ENCODE assay signal across 19 mouse cellular contexts in the genomic region with DNA sequence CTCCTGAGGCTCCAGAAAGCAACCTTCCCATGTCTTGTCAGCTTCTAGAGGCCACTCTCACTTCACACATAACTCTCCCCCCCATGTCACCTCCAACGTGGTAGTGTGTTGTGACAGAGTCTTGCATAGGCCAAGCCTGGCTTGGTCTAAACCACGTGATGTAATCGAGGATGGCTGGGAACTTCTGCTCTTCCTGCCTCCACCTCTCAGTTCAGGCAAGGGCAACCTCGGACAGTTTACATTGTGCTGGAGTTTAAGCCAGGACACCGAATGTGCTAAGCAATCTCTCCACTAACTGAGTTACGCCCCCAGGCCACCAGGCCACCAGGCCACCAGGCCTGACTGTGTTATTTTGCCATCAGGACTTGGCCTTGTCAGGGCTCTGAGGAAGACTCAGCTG. TPM values are rescaled to one million over a fixed set of nuclear protein-coding genes. Genes with fewer than 3 reads are reported as not detected.
DNase-seq lines count a peak whose midpoint lies in the region; ATAC-seq and TF ChIP-seq lines count a peak whose summit lies in the region.
"Had no signal": no experiment of that assay in that cellular context is flagged by ENCODE, and none has a peak within 500 bp of the region (broad histone marks: within the 10 kb centered on the region; RNA-seq: fewer than 3 reads in every experiment).

No protein-coding gene starts in this region.

- WGBS in heart, embryonic 10.5 days, result 71% methylated on average over 6 of the region's 6 CpGs
- 42% methylated on average over 6 of the region's 6 CpGs for WGBS in liver, embryonic 14.5 days (ENCODE audit: insufficient replicate concordance)

- H3K27me3 ChIP-seq in heart, embryonic 10.5 days (ENCODE audit: insufficient read depth, poor library complexity, severe bottlenecking), result no peaks in the 10 kb centered on the region
- no peaks in the 10 kb centered on the region for H3K27me3 ChIP-seq in liver, embryonic 14.5 days (ENCODE audit: control insufficient read depth, insufficient read depth, low read length)
- H3K27me3 ChIP-seq: forebrain, embryonic 13.5 days; midbrain, embryonic 15.5 days; neural tube, embryonic 15.5 days had no signal

- no peak for TF ChIP-seq EP300 in liver, embryonic 14.5 days (IDR thresholded peaks at IDR 0.05; ENCODE audit: low read depth)

- H3K9ac ChIP-seq in liver, embryonic 14.5 days (replicated peaks), result peak overlapping the region; percentile 9; the same call in 1 of the 2 replicates
- H3K9ac ChIP-seq: forebrain, embryonic 13.5 days; midbrain, embryonic 15.5 days; neural tube, embryonic 15.5 days had no signal

- H3K4me1 ChIP-seq in heart, embryonic 10.5 days, result peaks cover 84% of the 10 kb centered on the region
- H3K4me1 ChIP-seq in liver, embryonic 14.5 days (replicated peaks; ENCODE audit: control insufficient read depth in 2 of 2, insufficient read depth in 2 of 2, low read length in 1 of 2), result peaks cover 49 to 51% of the 10 kb centered on the region in 2 experiments
- H3K4me1 ChIP-seq: forebrain, embryonic 13.5 days; midbrain, embryonic 15.5 days had no signal

- ATAC-seq in liver, embryonic 14.5 days (ENCODE audit: insufficient read depth), result no peak
- ATAC-seq: forebrain, embryonic 13.5 days; midbrain, embryonic 15.5 days had no signal

- H3K4me3 ChIP-seq in heart, embryonic 10.5 days, result no peak overlapping the region
- no peak overlapping the region for H3K4me3 ChIP-seq in liver, embryonic 14.5 days (ENCODE audit: insufficient read depth in 1 of 2, low read depth in 2 of 2, low read length in 2 of 2)
- H3K4me3 ChIP-seq: forebrain, embryonic 13.5 days; midbrain, embryonic 15.5 days; myocyte; neural tube, embryonic 15.5 days had no signal

- no peak overlapping the region for H3K4me2 ChIP-seq in liver, embryonic 14.5 days (ENCODE audit: low read depth)
- H3K4me2 ChIP-seq: forebrain, embryonic 13.5 days; midbrain, embryonic 15.5 days; neural tube, embryonic 15.5 days had no signal

- H3K36me3 ChIP-seq in heart, embryonic 10.5 days, result peaks cover 22% of the 10 kb centered on the region
- no peaks in the 10 kb centered on the region for H3K36me3 ChIP-seq in liver, embryonic 14.5 days (replicated peaks; ENCODE audit: control insufficient read depth, insufficient read depth, low read depth)
- H3K36me3 ChIP-seq: G1E; midbrain, embryonic 15.5 days; neural tube, embryonic 15.5 days had no signal

- no peaks in the 10 kb centered on the region; the same call in 1 of the 2 replicates for H3K9me3 ChIP-seq in heart, embryonic 10.5 days
- H3K9me3 ChIP-seq in liver, embryonic 14.5 days (ENCODE audit: control insufficient read depth, low read length), result no peaks in the 10 kb centered on the region
- H3K9me3 ChIP-seq: G1E; midbrain, embryonic 15.5 days; neural tube, embryonic 15.5 days had no signal

- peak overlapping the region; percentile 74 for H3K27ac ChIP-seq in heart, embryonic 10.5 days
- H3K27ac ChIP-seq in liver, embryonic 14.5 days, result peak overlapping the region; percentile 57
- H3K27ac ChIP-seq: forebrain, embryonic 13.5 days; midbrain, embryonic 15.5 days; neural tube, embryonic 15.5 days had no signal

- no peak for DNase-seq in heart, embryonic 10.5 days (ENCODE audit: low spot score)
- DNase-seq in heart, adult 9 months (ENCODE audit: low spot score in 2 of 2), result no peak
- peak; percentile 49 for DNase-seq in lung, postnatal 10 days
- no peak for DNase-seq in lung, postnatal 25 days (ENCODE audit: low spot score)
- no peak for DNase-seq in liver, embryonic 14.5 days (ENCODE audit: low read depth in 3 of 3, low spot score in 3 of 3)
- DNase-seq in urinary bladder, postnatal 25 days (ENCODE audit: low spot score), result no peak
- no peak for DNase-seq in urinary bladder, postnatal 10 days (ENCODE audit: low spot score)
- DNase-seq in left cerebral cortex, adult 11 months (ENCODE audit: low spot score), result no peak
- DNase-seq: adrenal gland, postnatal 25 days; cerebellum, adult 11 months; cerebellum, postnatal 14 days; kidney, adult 2 months; kidney, postnatal 36 days; thymus, postnatal 14 days had no signal

- no peak for TF ChIP-seq CTCF in liver, embryonic 14.5 days (IDR thresholded peaks at IDR 0.05; ENCODE audit: low read depth)

RNA-seq across cellular contexts. Expression of gene Sh3pxd2a, which starts 57.7 kb away (rescaled TPM):
- 3.4 and 3.9 TPM in 2 replicates for polyA plus RNA-seq in heart, embryonic 10.5 days (2016; fragmentation: Nextera tagmentation; extraction: Ambion mirVana)
- 1.2 and 1.6 TPM in 2 replicates for polyA plus RNA-seq in liver, embryonic 14.5 days (2012; rRNA removed)
- polyA plus RNA-seq in liver, embryonic 14.5 days (2014; fragmentation: Nextera tagmentation; extraction: Ambion mirVana), result 0.50 and 0.67 TPM in 2 replicates
- polyA plus RNA-seq: G1E had no signal
